16 mouse cellular contexts compared by ENCODE assay signal in genomic region chr13:30665261-30665660, GRCm38 (mm10). TPM values are rescaled to one million over a fixed set of nuclear protein-coding genes. Genes with fewer than 3 reads are reported as not detected.
DNase-seq lines count a peak whose midpoint lies in the region; TF ChIP-seq lines count a peak whose summit lies in the region.
"Had no signal": no experiment of that assay in that cellular context is flagged by ENCODE, and none has a peak within 500 bp of the region (broad histone marks: within the 10 kb centered on the region; RNA-seq: fewer than 3 reads in every experiment).

No protein-coding gene starts in this region.

- H3K27ac ChIP-seq in layer of hippocampus, adult 2 months = peak overlapping the region; percentile 64; the same call in 1 of the 2 replicates
- peak overlapping the region; percentile 63 for H3K27ac ChIP-seq in cortical plate, adult 2 months (ENCODE audit: insufficient read depth, low read length)
- H3K27ac ChIP-seq: forebrain, embryonic 15.5 days; limb, embryonic 13.5 days had no signal

- peak; percentile 38 for DNase-seq in gastrocnemius, adult 18-20 months (ENCODE audit: low spot score)
- no peak for DNase-seq in gastrocnemius, adult 8-10 months (ENCODE audit: low spot score in 2 of 2)
- peak in 1 of 2 experiments; percentile 8 for DNase-seq in layer of hippocampus, adult 2 months (ENCODE audit: low spot score in 2 of 2)
- no peak for DNase-seq in layer of hippocampus, postnatal 25 days (ENCODE audit: extremely low spot score in 1 of 2, low spot score in 1 of 2)
- peak; percentile 73 for DNase-seq in NIH3T3 (ENCODE audit: low read depth)
- no peak for DNase-seq in c-Kit-positive CD71-positive TER-119-positive erythroid progenitor cells, embryonic 14.5 days (ENCODE audit: low spot score)
- DNase-seq in spleen, postnatal 4 days (ENCODE audit: low spot score in 2 of 2) = no peak
- DNase-seq: cerebellum, postnatal 10 days; liver, postnatal 0 days; right cerebral cortex, postnatal 14 days; thymus, adult 2 months had no signal

- H3K4me1 ChIP-seq in cortical plate, adult 2 months (ENCODE audit: control insufficient read depth, insufficient read depth, low read length) = peaks cover 16% of the 10 kb centered on the region

- H3K4me3 ChIP-seq in layer of hippocampus, adult 2 months = no peak overlapping the region
- H3K4me3 ChIP-seq in cortical plate, adult 2 months (ENCODE audit: insufficient read depth, low read length) = no peak overlapping the region
- H3K4me3 ChIP-seq: forebrain, embryonic 15.5 days; limb, embryonic 13.5 days; megakaryocyte, embryonic 14.5 days had no signal

- TF ChIP-seq CTCF in layer of hippocampus, adult 2 months (conservative IDR thresholded peaks at IDR 0.05) = no peak
- TF ChIP-seq CTCF in cortical plate, adult 2 months (IDR thresholded peaks at IDR 0.05; ENCODE audit: extremely low read depth, insufficient read depth, low read length) = no peak

- no peak for TF ChIP-seq POLR2A in cortical plate, adult 2 months (IDR thresholded peaks at IDR 0.05; ENCODE audit: extremely low read depth, insufficient read depth, low read length)

RNA-seq across cellular contexts. Expression of gene Dusp22, which starts 5.5 kb away (rescaled TPM):
- 10 to 100 TPM; 46.9 to 47.9 TPM for total RNA-seq in gastrocnemius, adult 18-20 months (2021)
- total RNA-seq in gastrocnemius, adult 8-10 months (2022) = 10 to 100 TPM; 39.2 to 50.4 (median 43.9) TPM
- 10 to 100 TPM; 22.5 to 23.9 TPM for total RNA-seq in layer of hippocampus, adult 2 months (2021)
- 10 to 100 TPM; 27.3 to 30.6 TPM for total RNA-seq in layer of hippocampus, postnatal 25 days (2021)
- polyA plus RNA-seq in cortical plate, adult 2 months (2012; rRNA removed) = 32.8 and 35.8 TPM in 2 replicates
- polyA plus RNA-seq: G1E had no signal

Comparison
In these comparisons a context has a peak if more than half of its experiments do, and no peak if none do; other contexts are left out.
1. DNase-seq: peak in gastrocnemius, adult 18-20 months (single experiment) and NIH3T3 (single experiment); none in gastrocnemius, adult 8-10 months (0 of 2), layer of hippocampus, postnatal 25 days (0 of 2), c-Kit-positive CD71-positive TER-119-positive erythroid progenitor cells, embryonic 14.5 days (single experiment) and spleen, postnatal 4 days (0 of 2).